Mouse (Mus musculus) neural tube, embryonic 14.5 days (tissue): ENCODE measurements around the gene Noc2l. TPM values are rescaled to one million over a fixed set of nuclear protein-coding genes. Genes with fewer than 3 reads are reported as not detected.

ENCODE experiments used
- ATAC-seq: fragments of 200-750 bp; cut with Nextera tagmentation; 2 replicates; pipeline ENCODE4 v1.8.0; 2017; ENCODE audit warnings: low read depth, mild to moderate bottlenecking, moderate TSS enrichment, moderate library complexity
- H3K27ac ChIP-seq: fragments of 300-500 bp; sonication (generic); 2 replicates; pipeline ENCODE4 v1.5.1; 2014; ENCODE audit warnings: low read depth, mild to moderate bottlenecking, control low read depth, low read length, moderate library complexity, mixed read lengths
- H3K27me3 ChIP-seq: fragments of 300-500 bp; sonication (generic); 2 replicates; pipeline ENCODE4 v1.6.1; 2014; ENCODE audit warnings: low read length; ENCODE audit not compliant: control insufficient read depth, insufficient read depth
- H3K36me3 ChIP-seq: fragments of 300-500 bp; sonication (generic); 2 replicates; pipeline ENCODE4 v1.6.1; 2014; ENCODE audit warnings: low read length, mixed read lengths; ENCODE audit not compliant: control insufficient read depth, insufficient read depth
- H3K4me1 ChIP-seq: fragments of 300-500 bp; sonication (generic); 2 replicates; pipeline ENCODE4 v1.6.1; 2014; ENCODE audit warnings: low read length; ENCODE audit not compliant: control insufficient read depth, insufficient read depth
- H3K4me2 ChIP-seq: fragments of 300-500 bp; sonication (generic); 2 replicates; pipeline ENCODE4 v1.6.1; 2014; ENCODE audit warnings: mild to moderate bottlenecking, low read depth, low read length, control low read depth
- H3K4me3 ChIP-seq: fragments of 300-500 bp; sonication (generic); 2 replicates; pipeline ENCODE4 v1.5.1; 2014; ENCODE audit warnings: low read depth, low read length, control low read depth, mixed read lengths
- H3K9ac ChIP-seq: fragments of 300-500 bp; sonication (generic); replicated peaks from 2 replicates; pipeline ENCODE4 v1.6.1; 2014; ENCODE audit warnings: low read depth, mild to moderate bottlenecking, control low read depth, low read length, mixed read lengths
- H3K9me3 ChIP-seq: fragments of 300-500 bp; sonication (generic); 2 replicates; pipeline ENCODE4 v1.6.1; 2016; ENCODE audit warnings: low read length; ENCODE audit not compliant: control insufficient read depth
- WGBS: fragments of 180-500 bp; shearing (Covaris S2); extraction: QIAGEN DNeasy Blood & Tissue Kit; methylation state at CpG from one replicate; pipeline ENCODE4 v1.1.7; 2014; 5-methylcytosine and 5-hydroxymethylcytosine counted together
- polyA plus RNA-seq: library from polyadenylated mRNA; unstranded; fragments of >200 nt; fragmentation: Nextera tagmentation; extraction: Ambion mirVana; gene quantifications from 2 replicates; pipeline ENCODE4 v1.2.1, GENCODE M21; 2014

Noc2l gene
- polyA plus RNA-seq, 1 experiment from 2014 or later, result 50.1 TPM

GRCm38 (mm10) chr4:156197131-156197828, 38.5 kb upstream of the Noc2l start, which contains the start of gene Agrn:
Agrn (minus strand) TSS chr4:156197488.
- 0% methylated on average over 11 of the region's 88 CpGs for WGBS
- ATAC-seq, result peak; percentile 76
- Histone ChIP-seq H3K27ac (peak within 1 kb of the TSS; percentile 94), H3K9ac (peak within 1 kb of the TSS; percentile 86), H3K36me3 (no peaks in the 10 kb centered on the region; the same call in 1 of the 2 replicates), H3K4me3 (peak within 1 kb of the TSS; percentile 87), H3K4me2 (peak within 1 kb of the TSS; percentile 68), H3K27me3 (no peaks in the 10 kb centered on the region), H3K4me1 (peaks cover 35% of the 10 kb centered on the region), H3K9me3 (no peaks in the 10 kb centered on the region)

- H3K4me1 ChIP-seq, result peaks cover 35% of the 10 kb centered on the region
- peak overlapping the region; percentile 87 for H3K4me3 ChIP-seq
- WGBS, result under 1% methylated on average over 23 of the region's 26 CpGs
- no peaks in the 10 kb centered on the region for H3K27me3 ChIP-seq
- no peaks in the 10 kb centered on the region; the same call in 1 of the 2 replicates for H3K36me3 ChIP-seq
- ATAC-seq, result peak; percentile 92
- peak overlapping the region; percentile 86 for H3K9ac ChIP-seq
- H3K27ac ChIP-seq, result peak overlapping the region; percentile 94
- peak overlapping the region; percentile 68 for H3K4me2 ChIP-seq
- no peaks in the 10 kb centered on the region for H3K9me3 ChIP-seq
Measured at GRCm38 (mm10) chr4:156197829-156198205, 38.0 kb upstream of the Noc2l start.

DNA sequence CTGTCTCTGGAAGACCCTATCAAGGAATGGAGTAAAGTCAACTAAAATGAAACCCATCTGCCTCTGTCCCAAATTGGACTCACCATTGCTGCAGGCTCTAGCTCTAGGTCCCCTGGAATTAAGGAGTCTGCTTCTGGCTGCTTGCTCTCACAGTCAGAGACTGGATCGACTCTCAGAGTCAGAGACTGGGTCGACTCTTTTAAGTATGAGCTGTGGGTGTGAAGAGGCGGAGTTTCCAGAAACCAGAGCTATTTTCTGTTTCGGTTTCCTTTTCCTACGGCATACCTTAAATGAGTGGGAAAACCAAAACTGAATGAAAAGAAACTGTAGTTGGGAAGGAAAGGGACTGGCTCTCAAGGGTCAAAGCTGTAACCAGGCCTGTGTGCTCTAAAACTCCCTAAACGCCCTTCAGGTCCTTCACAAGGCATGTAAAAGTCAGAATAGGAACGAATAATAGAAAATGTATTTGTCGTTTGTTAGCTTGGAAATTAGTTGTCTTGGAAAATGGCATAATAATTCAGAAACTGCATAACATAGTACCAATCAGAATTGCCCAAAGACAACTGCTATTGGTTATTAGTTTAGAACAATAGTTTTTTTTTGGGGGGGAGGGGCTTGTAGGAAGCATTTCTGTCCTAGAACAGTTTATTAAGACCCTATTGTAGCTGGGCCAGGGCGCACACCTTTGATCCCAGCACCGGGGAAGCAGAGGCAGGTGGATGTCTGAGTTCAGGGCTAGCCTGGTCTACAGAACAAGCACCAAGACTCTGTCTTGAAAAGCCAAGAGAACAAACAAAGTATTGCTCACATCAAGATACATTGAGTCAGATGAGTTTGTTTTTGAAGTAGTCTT, 35.0 kb upstream of the Noc2l start, which contains the start of gene Isg15:
TSS of gene Isg15 (minus strand) at position 196 of the 853 bp plus-strand sequence.
- Histone ChIP-seq H3K36me3 (no peaks in the 10 kb centered on the region), H3K4me1 (peaks cover 13% of the 10 kb centered on the region), H3K4me2 (no peak within 1 kb of the TSS), H3K27me3 (no peaks in the 10 kb centered on the region; the same call in 1 of the 2 replicates), H3K4me3 (no peak within 1 kb of the TSS), H3K9me3 (no peaks in the 10 kb centered on the region), H3K9ac (no peak within 1 kb of the TSS), H3K27ac (no peak within 1 kb of the TSS)
- no peak for ATAC-seq
- 70% methylated on average over 10 of the region's 10 CpGs for WGBS

GRCm38 (mm10) chr4:156202462-156202893, 33.3 kb upstream of the Noc2l start:
- Histone ChIP-seq H3K36me3 (no peaks in the 10 kb centered on the region), H3K27me3 (no peaks in the 10 kb centered on the region; the same call in 1 of the 2 replicates), H3K4me2 (peak overlapping the region; percentile 94), H3K27ac (peak overlapping the region; percentile 58), H3K4me1 (peaks cover 7% of the 10 kb centered on the region; the same call in 1 of the 2 replicates), H3K4me3 (peak overlapping the region; percentile 57), H3K9me3 (no peaks in the 10 kb centered on the region), H3K9ac (peak overlapping the region; percentile 58)
- no peak for ATAC-seq
- 43% methylated on average over 12 of the region's 12 CpGs for WGBS

DNA sequence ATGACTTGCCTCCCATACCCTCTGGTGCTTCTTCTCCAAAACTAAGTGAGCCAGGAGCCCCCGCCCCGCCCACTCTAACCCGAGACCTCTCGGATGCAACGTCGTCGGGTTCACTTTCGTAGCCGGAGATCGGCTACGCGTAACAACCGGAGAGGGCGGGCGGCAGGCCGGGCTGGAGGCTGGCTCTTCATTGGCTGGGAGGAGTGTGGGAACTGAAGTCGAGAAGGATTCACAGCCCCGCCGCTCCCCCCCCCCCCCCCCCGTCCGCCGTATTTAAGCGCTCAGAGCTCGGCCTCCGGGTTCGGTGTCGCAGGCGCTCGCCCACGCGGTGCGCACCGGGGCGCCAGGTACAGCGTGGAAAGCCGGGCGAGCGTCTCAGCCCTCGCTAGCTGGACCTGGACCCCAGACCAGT, 32.8 kb upstream of the Noc2l start, which contains the start of gene AW011738:
TSS of gene AW011738 (plus strand) at position 304 of the 412 bp plus-strand sequence.
- Histone ChIP-seq H3K9me3 (no peaks in the 10 kb centered on the region), H3K36me3 (no peaks in the 10 kb centered on the region), H3K27me3 (no peaks in the 10 kb centered on the region; the same call in 1 of the 2 replicates), H3K4me3 (peak within 1 kb of the TSS; percentile 57), H3K9ac (peak within 1 kb of the TSS; percentile 58), H3K27ac (peak within 1 kb of the TSS; percentile 58), H3K4me2 (peak within 1 kb of the TSS; percentile 94), H3K4me1 (peaks cover 7% of the 10 kb centered on the region; the same call in 1 of the 2 replicates)
- under 1% methylated on average over 32 of the region's 39 CpGs for WGBS
- ATAC-seq, result peak; percentile 79

GRCm38 (mm10) chr4:156203413-156204131, 32.2 kb upstream of the Noc2l start:
- H3K36me3 ChIP-seq, result no peaks in the 10 kb centered on the region
- peak; percentile 58 for ATAC-seq
- peaks cover 7% of the 10 kb centered on the region; the same call in 1 of the 2 replicates for H3K4me1 ChIP-seq
- WGBS, result 0% methylated on average over 49 of the region's 49 CpGs
- peak overlapping the region; percentile 58 for H3K9ac ChIP-seq
- H3K27ac ChIP-seq, result peak overlapping the region; percentile 58; the same call in 1 of the 2 replicates
- H3K9me3 ChIP-seq, result no peaks in the 10 kb centered on the region
- peak overlapping the region; percentile 94 for H3K4me2 ChIP-seq
- H3K4me3 ChIP-seq, result peak overlapping the region; percentile 57
- no peaks in the 10 kb centered on the region; the same call in 1 of the 2 replicates for H3K27me3 ChIP-seq

GRCm38 (mm10) chr4:156208872-156209271, 26.9 kb upstream of the Noc2l start:
- Histone ChIP-seq H3K27ac (no peak overlapping the region), H3K27me3 (no peaks in the 10 kb centered on the region; the same call in 1 of the 2 replicates), H3K4me2 (no peak overlapping the region), H3K9ac (no peak overlapping the region), H3K4me1 (peaks cover 4% of the 10 kb centered on the region; the same call in 1 of the 2 replicates), H3K36me3 (no peaks in the 10 kb centered on the region), H3K9me3 (no peaks in the 10 kb centered on the region), H3K4me3 (no peak overlapping the region)
- WGBS, result 94% methylated on average over 4 of the region's 4 CpGs
- ATAC-seq, result no peak

DNA sequence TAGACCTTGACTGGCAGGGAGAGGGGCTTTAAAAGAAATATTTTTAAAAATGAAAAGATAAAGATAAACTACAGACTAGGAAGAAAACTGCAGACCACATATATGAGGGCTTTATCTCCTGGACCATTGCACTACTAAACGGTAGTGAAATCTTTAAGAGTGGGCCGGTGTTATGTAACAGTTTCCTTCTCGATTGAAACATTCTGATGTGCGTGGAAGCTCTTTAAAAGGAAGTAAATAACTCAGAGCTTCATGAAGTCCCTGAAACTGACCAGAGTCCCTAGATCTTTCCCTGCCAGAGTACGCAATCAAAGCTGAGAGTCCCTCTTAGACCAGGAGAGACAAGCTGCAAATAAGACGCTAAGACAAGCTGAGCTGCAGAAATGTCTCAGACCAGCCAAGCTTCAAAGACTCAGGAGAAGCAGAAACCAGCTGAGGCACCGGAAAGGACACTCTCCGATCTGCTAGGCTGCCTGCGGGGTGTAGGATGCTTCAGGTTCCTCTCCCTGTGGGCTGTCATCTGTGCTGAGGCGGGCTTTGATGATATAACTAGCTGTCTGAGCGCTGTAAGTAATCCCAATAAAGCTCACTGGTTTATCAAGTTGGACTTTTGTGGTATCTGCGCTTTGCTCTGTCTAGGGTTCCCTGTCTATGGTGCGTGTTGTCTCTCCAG, 25.7 kb upstream of the Noc2l start:
- 80% methylated on average over 13 of the region's 13 CpGs for WGBS
- no peak for ATAC-seq

More for the DNA sequence above, 25.7 kb upstream of the Noc2l start:
- no peaks in the 10 kb centered on the region for H3K9me3 ChIP-seq
- 0 out of 2 replicates have a peak, but pooled peaks cover 2% of the 10 kb centered on the region for H3K4me1 ChIP-seq
- H3K36me3 ChIP-seq, result no peaks in the 10 kb centered on the region
- no peak overlapping the region for H3K9ac ChIP-seq
- H3K27me3 ChIP-seq, result no peaks in the 10 kb centered on the region
- H3K27ac ChIP-seq, result no peak overlapping the region
- H3K4me2 ChIP-seq, result no peak overlapping the region
- no peak overlapping the region for H3K4me3 ChIP-seq
